Mouse (Mus musculus) heart, postnatal 10 days (tissue): Measurements from ENCODE around the gene Fabp6. TPM values are rescaled to one million over a fixed set of nuclear protein-coding genes. Genes with fewer than 3 reads are reported as not detected.

Experiments
- DNase-seq, 2 experiments: peaks; one replicate each; pipeline ENCODE4 v3.0.0; 2021
- intact Hi-C: fragments of 180-260 bp; cut with DNase I; formaldehyde crosslinking; loops from one replicate; pipeline ENCODE4 v1.15.1; 2025
- total RNA-seq, 2 experiments: library from RNA; stranded (reverse); gene quantifications; 2 replicates each; pipeline ENCODE4 v1.2.3; 2021

The Fabp6 gene
- total RNA-seq, 2 experiments from 2014 or later, result not detected

DNA sequence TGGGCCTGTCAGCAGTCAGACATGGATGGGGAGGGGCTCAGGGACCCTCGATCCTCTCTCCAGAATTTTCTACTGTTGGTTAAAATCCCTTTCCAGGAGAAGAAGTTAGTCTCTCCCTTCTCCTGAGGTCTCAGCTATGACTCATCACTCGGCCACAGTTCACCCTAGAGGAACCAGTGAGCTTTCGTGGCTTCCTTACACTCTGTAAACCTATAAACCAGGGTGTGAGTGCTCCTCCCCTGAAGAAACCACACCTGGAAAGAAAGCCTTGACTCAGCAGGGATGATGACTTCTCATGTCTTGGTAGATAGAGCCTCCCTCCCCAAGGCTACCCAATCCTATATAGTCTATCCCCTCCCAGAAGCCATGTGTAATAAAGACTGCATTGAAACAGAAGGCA is 49.6 kb downstream of the Fabp6 start:
- intact Hi-C loops, result no loop called here
- no peak for DNase-seq

DNA sequence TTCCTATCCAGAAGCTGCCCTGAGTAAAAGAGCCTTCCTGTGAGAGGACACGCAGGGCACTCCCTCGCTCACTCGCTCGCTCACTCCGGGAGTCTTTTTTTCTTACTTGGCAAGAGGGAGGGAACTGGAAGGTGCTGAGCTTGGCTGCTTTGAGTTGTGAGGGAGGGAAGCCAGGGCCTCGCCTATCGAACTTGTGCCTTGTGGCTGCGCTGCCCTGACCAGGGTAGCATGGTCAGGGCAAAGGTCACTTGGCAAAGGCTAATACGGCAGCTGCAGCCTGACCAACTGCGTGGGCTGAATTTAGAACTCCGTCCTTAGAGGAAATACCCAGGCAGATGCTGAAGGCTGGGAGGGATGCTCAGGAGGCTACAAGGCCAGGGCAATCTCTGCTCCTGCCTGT is 51.6 kb downstream of the Fabp6 start:
- intact Hi-C loops, result loop anchor here (2.0 kb wide), 2 partner anchors 19 to 21 kb away; partner anchors contain the start of gene Ccnjl
- DNase-seq, result peak; percentile 63

DNA sequence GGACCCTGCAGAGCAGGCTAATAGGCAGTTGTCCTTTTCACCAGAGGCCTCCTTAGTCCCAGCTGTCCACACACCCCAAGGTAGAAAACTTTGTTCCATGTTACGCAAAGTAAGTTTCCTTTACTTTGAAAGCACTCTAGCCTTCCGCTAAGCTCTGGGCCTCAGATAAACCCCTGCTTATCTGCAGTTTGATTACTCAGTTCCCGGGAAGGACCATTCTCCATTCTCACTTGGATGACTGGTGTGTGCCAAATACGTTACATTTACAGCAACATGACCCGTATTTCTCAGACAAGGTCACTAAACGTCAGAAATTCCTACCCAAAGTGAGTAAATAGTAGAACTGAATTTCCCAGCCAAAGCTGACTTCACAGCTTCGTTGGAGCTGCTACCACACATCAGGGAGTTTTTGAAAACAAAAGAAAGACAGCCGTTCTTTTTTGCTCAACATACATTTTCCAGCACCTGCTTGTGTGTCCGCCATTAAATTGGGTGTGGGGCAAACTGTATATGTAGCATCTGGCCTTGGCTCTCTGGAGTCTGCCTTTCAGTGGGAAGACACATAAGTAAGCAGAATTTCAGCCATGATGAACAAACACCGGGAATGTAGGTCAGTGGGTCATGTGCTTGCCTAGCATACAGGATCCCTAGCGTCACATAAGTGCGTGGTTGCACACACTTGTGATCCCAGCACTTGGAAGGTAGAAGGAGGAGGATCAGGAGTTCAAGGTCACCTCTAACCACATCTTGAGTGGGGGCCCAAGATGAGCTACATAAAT is 52.5 kb downstream of the Fabp6 start:
- peak in 1 of 2 experiments; percentile 30 for DNase-seq
- intact Hi-C loops, result loop anchor here (2.0 kb wide), 2 partner anchors 20 kb away; partner anchors contain the start of gene Ccnjl

DNA sequence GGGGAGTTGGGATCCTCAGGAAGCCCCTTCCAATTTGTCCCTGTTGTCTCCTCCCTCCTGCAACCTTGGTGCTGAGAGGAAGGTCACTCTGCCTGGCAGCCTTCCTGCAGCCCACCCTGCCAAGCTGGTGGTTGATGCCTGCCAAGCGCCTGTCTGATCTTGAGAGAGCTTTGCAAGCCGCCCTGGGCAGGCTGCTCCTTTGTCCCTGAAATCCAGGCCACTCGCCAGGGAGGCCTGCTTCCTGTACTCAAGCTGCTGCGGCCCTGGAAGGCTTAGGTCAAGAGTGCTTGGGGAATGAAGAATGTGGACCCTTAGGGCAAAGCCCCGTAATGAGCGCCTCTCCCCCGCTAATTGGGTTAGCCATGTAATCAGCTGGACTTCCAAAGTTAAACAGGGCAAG is 53.2 kb downstream of the Fabp6 start:
- DNase-seq, result peak; percentile 90 to 92
- intact Hi-C loops, result loop anchor here (2.0 kb wide), 2 partner anchors 19 to 21 kb away; partner anchors contain the start of gene Ccnjl

DNA sequence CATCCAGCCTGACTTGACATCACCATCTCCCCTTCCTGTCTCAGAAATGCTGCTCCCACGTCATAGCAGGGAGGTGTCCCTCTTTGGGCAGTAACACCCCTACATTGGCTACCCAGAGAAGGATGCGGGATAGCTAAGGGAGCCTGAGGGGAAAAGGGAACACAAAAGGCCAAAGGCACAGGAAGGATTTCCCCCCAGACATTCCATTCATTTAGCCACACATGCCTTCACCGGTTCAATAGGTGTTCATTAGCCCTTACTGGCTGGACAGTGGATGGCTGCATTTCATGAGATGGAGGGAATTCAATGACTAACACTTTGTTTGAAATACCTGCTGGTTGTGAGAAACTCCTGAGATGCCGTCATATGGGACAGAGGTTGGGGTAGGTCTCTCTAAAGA is 54.7 kb downstream of the Fabp6 start:
- intact Hi-C loops, result no loop called here
- no peak for DNase-seq

Other genes starting within 250 kb of the Fabp6 start
- 10 to 100 TPM; 64.1 to 70.3 TPM for gene Pttg1, start 175.3 kb downstream of the Fabp6 start, total RNA-seq
- 10 to 100 TPM; 29.5 to 31.4 TPM for gene Slu7, start 167.8 kb downstream of the Fabp6 start, total RNA-seq
- 10 to 100 TPM; 15.4 to 15.8 TPM for gene C1qtnf2, start 127.3 kb downstream of the Fabp6 start, total RNA-seq
- 10 to 100 TPM; 10.2 to 11.3 TPM for gene Ccnjl, start 72.8 kb downstream of the Fabp6 start, total RNA-seq
- 1 to 10 TPM; 2.7 to 3.4 TPM for gene 4933415A04Rik, start 14.5 kb downstream of the Fabp6 start, total RNA-seq
- gene Pwwp2a, start 80.5 kb upstream of the Fabp6 start, total RNA-seq, result 10 to 100 TPM; 30.4 to 34.2 TPM
- 10 to 100 TPM; 47.4 to 50.0 TPM for gene Ttc1, start 146.5 kb upstream of the Fabp6 start, total RNA-seq